Mouse (Mus musculus) adrenal gland, adult 18-20 months (tissue): ENCODE measurements around the gene Cox8c. TPM values are rescaled to one million over a fixed set of nuclear protein-coding genes. Genes with fewer than 3 reads are reported as not detected.

Source experiments
- total RNA-seq, 2 experiments: library from RNA; stranded (reverse); gene quantifications; 1 replicate in 1 of 2; 2 replicates in 1 of 2; pipeline ENCODE4 v1.2.3; 2021

Cox8c gene
- total RNA-seq, 2 experiments from 2014 or later, result not detected

Other genes with a start within 250 kb of the Cox8c start
- 100 to 1,000 TPM in 1 of 2 experiments, 10 to 100 TPM in 1; 49.7 to 156 TPM for gene Itpk1, start 194.4 kb upstream of the Cox8c start, total RNA-seq
- gene Moap1, start 155.7 kb upstream of the Cox8c start, total RNA-seq, result 10 to 100 TPM in 1 of 2 experiments, 1 to 10 TPM in 1; 7.5 to 11.0 TPM
- gene Tmem251, start 155.6 kb upstream of the Cox8c start, total RNA-seq, result 10 to 100 TPM in 1 of 2 experiments, 1 to 10 TPM in 1; 8.0 to 10.5 TPM
- not detected for gene Gm28051, start 141.6 kb upstream of the Cox8c start, total RNA-seq
- 10 to 100 TPM; 15.8 to 20.9 TPM for gene Gon7, start 141.5 kb upstream of the Cox8c start, total RNA-seq
- 10 to 100 TPM; 32.6 to 33.2 TPM for gene Ubr7, start 141.3 kb upstream of the Cox8c start, total RNA-seq
- gene Gm20604, start 140.6 kb upstream of the Cox8c start, total RNA-seq, result 1 to 10 TPM; 6.2 to 6.3 TPM
- 10 to 100 TPM; 33.9 to 43.5 TPM for gene Btbd7, start 20.8 kb upstream of the Cox8c start, total RNA-seq
- 1 to 10 TPM; 4.5 to 5.6 TPM for gene Unc79, start 49.5 kb downstream of the Cox8c start, total RNA-seq